Mouse (Mus musculus) heart, adult 2 months (tissue): ENCODE measurements at regions not wholly inside any gene's neighbourhood (a gene's known extent, or its start where the extent isn't known, plus 50 kb on each side); places are given as distances from the start of the nearest gene placed in this dataset.

ENCODE experiments used
- DNase-seq, 2 experiments: peaks; one replicate each; pipeline ENCODE4 v3.0.0; 2021
- H3K27ac ChIP-seq: fragments of 200-600 bp; 2 replicates; pipeline ENCODE4 v1.8.1; 2022
- H3K27me3 ChIP-seq: fragments of 200-500 bp; 2 replicates; pipeline ENCODE4 v1.6.1; 2012; ENCODE audit warnings: mild to moderate bottlenecking, low read length, inconsistent platforms, mixed read lengths; ENCODE audit not compliant: control insufficient read depth, insufficient read depth
- H3K36me3 ChIP-seq: fragments of 200-500 bp; 2 replicates; pipeline ENCODE4 v1.6.1; 2012; ENCODE audit warnings: low read length, inconsistent platforms; ENCODE audit not compliant: control insufficient read depth, insufficient read depth
- H3K4me1 ChIP-seq: fragments of 200-500 bp; 2 replicates; pipeline ENCODE4 v1.6.1; 2011; ENCODE audit warnings: low read length; ENCODE audit not compliant: control insufficient read depth, insufficient read depth
- H3K4me3 ChIP-seq: fragments of 200-600 bp; 2 replicates; pipeline ENCODE4 v1.8.1; 2022
- H3K79me2 ChIP-seq: fragments of 200-500 bp; replicated peaks from 2 replicates; pipeline ENCODE4 v1.6.1; 2012; ENCODE audit warnings: mild to moderate bottlenecking, inconsistent platforms, low read length, moderate library complexity, mixed read lengths; ENCODE audit not compliant: control insufficient read depth, insufficient read depth
- H3K9ac ChIP-seq: fragments of 200-500 bp; 2 replicates; pipeline ENCODE4 v1.6.1; 2012; ENCODE audit warnings: low read depth, mild to moderate bottlenecking, control low read depth, inconsistent platforms, low read length, mixed read lengths
- CTCF ChIP-seq: fragments of 200-600 bp; IDR thresholded peaks from 2 replicates; pipeline ENCODE4 v1.8.1; 2022; ENCODE audit warnings: antibody characterized with exemption, mild to moderate bottlenecking, moderate library complexity
- EP300 ChIP-seq: fragments of 200-500 bp; IDR thresholded peaks from 2 replicates; pipeline ENCODE4 v1.6.1; 2011; ENCODE audit warnings: low read depth, low read length, control low read depth; ENCODE audit not compliant: insufficient read depth
- POLR2A ChIP-seq: fragments of 200-500 bp; IDR thresholded peaks from 2 replicates; pipeline ENCODE4 v1.6.1; 2011; ENCODE audit warnings: mild to moderate bottlenecking, low read depth, low read length, control low read depth; ENCODE audit not compliant: insufficient read depth
- WGBS: fragments of 180-500 bp; shearing (Covaris S2); methylation state at CpG from one replicate; pipeline ENCODE4 v1.1.7; 2018; 5-methylcytosine and 5-hydroxymethylcytosine counted together
- intact Hi-C: fragments of 180-260 bp; cut with DNase I; formaldehyde crosslinking; loops from one replicate; pipeline ENCODE4 v1.15.1; 2025

- 37% methylated on average over 6 of the region's 6 CpGs for WGBS
- peak; percentile 31 to 50 for DNase-seq
- peak overlapping the region; percentile 28; the same call in 1 of the 2 replicates for H3K9ac ChIP-seq
Observed at GRCm38 (mm10) chr17:4785281-4785839, 208.8 kb upstream of the Arid1b start.

GRCm38 (mm10) chr17:4786524-4786923, 207.6 kb upstream of the Arid1b start:
- no peak overlapping the region for H3K27ac ChIP-seq
- H3K9ac ChIP-seq, result no peak overlapping the region
- H3K4me3 ChIP-seq, result no peak overlapping the region
- intact Hi-C loops, result no loop called here
- DNase-seq, result no peak
- peaks cover 6% of the 10 kb centered on the region for H3K4me1 ChIP-seq
- TF ChIP-seq CTCF, result no peak
- TF ChIP-seq EP300, result no peak
- TF ChIP-seq POLR2A, result no peak
- H3K27me3 ChIP-seq, result no peaks in the 10 kb centered on the region
- H3K79me2 ChIP-seq, result no peaks in the 10 kb centered on the region
- H3K36me3 ChIP-seq, result no peaks in the 10 kb centered on the region

More at GRCm38 (mm10) chr17:4785281-4785839, 208.8 kb upstream of the Arid1b start:
- no peaks in the 10 kb centered on the region for H3K27me3 ChIP-seq
- peak overlapping the region; percentile 53 for H3K27ac ChIP-seq
- intact Hi-C loops, result no loop called here
- H3K36me3 ChIP-seq, result no peaks in the 10 kb centered on the region
- TF ChIP-seq EP300 (no peak), POLR2A (no peak), CTCF (no peak)
- peaks cover 6% of the 10 kb centered on the region for H3K4me1 ChIP-seq
- H3K4me3 ChIP-seq, result no peak overlapping the region
- no peaks in the 10 kb centered on the region for H3K79me2 ChIP-seq

- intact Hi-C loops, result no loop called here
Observed at GRCm38 (mm10) chr17:4791873-4792272, 202.3 kb upstream of the Arid1b start.

GRCm38 (mm10) chr17:4796241-4796640, 197.9 kb upstream of the Arid1b start:
- DNase-seq, result peak in 1 of 2 experiments; percentile 21
- H3K27ac ChIP-seq, result no peak overlapping the region
- H3K36me3 ChIP-seq, result no peaks in the 10 kb centered on the region
- 32% methylated on average over 3 of the region's 3 CpGs for WGBS
- no peak overlapping the region for H3K9ac ChIP-seq
- no peaks in the 10 kb centered on the region for H3K79me2 ChIP-seq
- intact Hi-C loops, result no loop called here
- no peaks in the 10 kb centered on the region for H3K4me1 ChIP-seq
- no peak overlapping the region for H3K4me3 ChIP-seq
- H3K27me3 ChIP-seq, result no peaks in the 10 kb centered on the region
- TF ChIP-seq EP300, result no peak

More at GRCm38 (mm10) chr17:4791873-4792272, 202.3 kb upstream of the Arid1b start:
- Histone ChIP-seq H3K9ac (no peak overlapping the region), H3K27me3 (no peaks in the 10 kb centered on the region), H3K27ac (no peak overlapping the region), H3K4me1 (no peaks in the 10 kb centered on the region), H3K4me3 (no peak overlapping the region), H3K36me3 (no peaks in the 10 kb centered on the region), H3K79me2 (no peaks in the 10 kb centered on the region)
- no peak for TF ChIP-seq CTCF
- DNase-seq, result no peak
- WGBS, result 33% methylated on average over 10 of the region's 10 CpGs

- no peaks in the 10 kb centered on the region for H3K79me2 ChIP-seq
- 77% methylated on average over 4 of the region's 4 CpGs for WGBS
- H3K9ac ChIP-seq, result no peak overlapping the region
Observed at GRCm38 (mm10) chr17:4804013-4804412, 190.1 kb upstream of the Arid1b start.

GRCm38 (mm10) chr17:4806051-4806450, 188.1 kb upstream of the Arid1b start:
- TF ChIP-seq EP300 (no peak), POLR2A (no peak), CTCF (no peak)
- WGBS, result 37% methylated on average over 5 of the region's 5 CpGs
- no peaks in the 10 kb centered on the region for H3K79me2 ChIP-seq
- no peaks in the 10 kb centered on the region for H3K36me3 ChIP-seq
- no peak overlapping the region for H3K4me3 ChIP-seq
- H3K9ac ChIP-seq, result no peak overlapping the region
- H3K27me3 ChIP-seq, result no peaks in the 10 kb centered on the region
- H3K4me1 ChIP-seq, result no peaks in the 10 kb centered on the region; the same call in 1 of the 2 replicates
- DNase-seq, result peak; percentile 45 to 46
- H3K27ac ChIP-seq, result no peak overlapping the region
- intact Hi-C loops, result no loop called here

More at GRCm38 (mm10) chr17:4804013-4804412, 190.1 kb upstream of the Arid1b start:
- Histone ChIP-seq H3K27me3 (no peaks in the 10 kb centered on the region), H3K36me3 (no peaks in the 10 kb centered on the region), H3K4me1 (no peaks in the 10 kb centered on the region; the same call in 1 of the 2 replicates), H3K27ac (no peak overlapping the region), H3K4me3 (no peak overlapping the region)
- intact Hi-C loops, result no loop called here
- no peak for DNase-seq
- TF ChIP-seq POLR2A (no peak), EP300 (no peak), CTCF (no peak)
